Mouse (Mus musculus): Measurements from ENCODE around the gene T2. TPM values are rescaled to one million over a fixed set of nuclear protein-coding genes. Genes with fewer than 3 reads are reported as not detected.
"Not testable (repeated sequence)": the region's sequence is repeated elsewhere in the genome, so short reads cannot be mapped to it uniquely, and the experiment has no call there.

The T2 gene
- total RNA-seq, 2 experiments from 2014 or later: 0.47 TPM; not detected in 1

DNA sequence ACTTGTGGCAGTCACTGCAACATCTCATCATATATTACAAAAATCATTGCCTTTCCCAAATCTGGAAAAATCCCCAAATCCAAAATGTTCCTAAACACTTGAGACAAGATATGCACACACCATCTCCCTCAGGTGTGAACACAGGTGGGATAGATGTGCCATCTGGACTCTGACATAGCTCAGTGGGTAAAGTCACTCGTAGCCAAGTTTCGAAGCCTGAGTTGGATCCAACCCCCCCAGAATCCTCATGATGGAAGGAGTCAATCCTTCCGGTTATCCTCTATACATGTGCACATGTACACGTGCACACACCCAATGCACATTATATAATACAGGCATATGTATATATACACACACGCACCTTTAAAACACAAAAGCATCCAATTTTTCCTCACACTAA, 5.1 kb downstream of the T2 start:
- no peak for DNase-seq (ENCODE audit: extremely low spot score in 1 of 2, low spot score in 2 of 2)
- intact Hi-C loops (cut with DNase I): no loop called here

- DNase-seq (ENCODE audit: extremely low spot score in 1 of 2, low spot score in 2 of 2): no peak
- intact Hi-C loops (cut with DNase I): no loop called here
Observed at GRCm38 (mm10) chr17:8361281-8362103, 5.7 kb downstream of the T2 start.

DNA sequence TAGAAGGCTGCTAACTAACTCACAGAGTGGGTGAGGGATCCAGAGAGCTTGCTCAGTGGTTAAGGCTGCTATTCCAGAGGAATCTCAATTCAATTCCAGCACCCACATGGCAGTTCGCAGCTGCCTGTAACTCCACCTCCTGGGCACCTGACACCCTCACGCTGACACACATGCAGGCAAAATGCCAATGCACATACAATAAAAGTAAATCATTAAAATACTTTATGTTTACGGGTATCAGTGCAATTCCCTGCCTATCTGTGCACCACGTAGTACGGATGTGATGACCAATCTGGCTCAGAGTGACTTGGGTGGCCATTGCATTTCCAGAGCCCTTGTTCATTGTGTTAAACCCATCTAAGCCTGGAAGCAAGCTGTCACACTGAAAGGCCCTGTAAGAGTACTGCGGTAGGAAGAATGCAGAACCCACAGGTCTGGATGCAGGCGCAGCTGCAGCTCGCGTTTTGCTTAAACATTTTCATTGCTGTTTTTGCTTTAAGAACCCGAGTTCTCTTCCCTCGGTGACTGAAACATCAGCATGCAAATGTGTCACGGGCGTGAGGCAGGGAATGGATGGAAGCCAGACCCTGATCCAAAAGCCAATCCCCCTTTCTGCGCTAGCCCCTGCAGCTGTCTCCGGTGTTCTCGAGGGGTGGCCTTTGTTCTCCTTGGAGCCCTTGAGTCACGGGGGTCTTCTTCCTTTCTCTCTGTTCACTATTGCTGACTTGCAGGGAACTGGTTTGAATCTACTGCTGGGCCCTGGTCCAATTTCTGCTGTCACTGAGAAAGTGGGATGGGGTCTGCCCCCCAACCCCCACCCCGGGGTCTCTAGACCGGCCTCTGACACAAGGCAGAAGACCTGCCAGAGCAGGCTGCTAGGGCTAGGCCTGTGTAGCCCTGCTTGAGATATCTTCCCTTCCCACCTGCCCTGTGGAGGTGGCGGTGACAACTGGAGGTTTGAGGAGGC, 12.0 kb downstream of the T2 start:
- intact Hi-C loops (cut with DNase I): no loop called here
- DNase-seq (ENCODE audit: extremely low spot score in 1 of 2, low spot score in 2 of 2): peak in 1 of 2 experiments; percentile 71

GRCm38 (mm10) chr17:8368570-8368969, 12.8 kb downstream of the T2 start:
- intact Hi-C loops (cut with DNase I): no loop called here
- DNase-seq (ENCODE audit: extremely low spot score in 1 of 2, low spot score in 2 of 2): peak in 1 of 2 experiments; percentile 85

DNA sequence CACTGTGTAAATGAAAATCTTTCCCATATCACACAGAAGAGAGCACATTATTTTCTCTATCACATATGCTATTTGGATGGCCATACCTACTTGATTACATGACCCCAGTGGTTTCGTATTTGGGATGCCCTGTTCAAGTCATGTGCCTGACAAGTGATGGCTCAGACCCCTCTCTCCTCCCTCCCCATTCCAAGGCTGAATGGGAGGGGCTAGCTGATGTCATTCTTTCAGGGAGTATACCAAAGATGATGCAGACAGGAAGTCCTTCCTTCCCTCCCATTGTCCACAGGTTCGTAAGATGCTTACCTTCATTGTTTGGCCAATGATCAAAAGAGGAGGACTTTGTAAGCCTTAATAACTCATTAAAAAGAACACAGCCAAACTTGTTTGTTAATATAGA, 13.4 kb downstream of the T2 start:
- intact Hi-C loops (cut with DNase I): no loop called here
- DNase-seq (ENCODE audit: extremely low spot score in 1 of 2, low spot score in 2 of 2): no peak

GRCm38 (mm10) chr17:8370634-8371229, 14.9 kb downstream of the T2 start:
- intact Hi-C loops (cut with DNase I): loop anchor here (10.0 kb wide), 1 partner anchor 106 kb away; no protein-coding TSS in a partner anchor
- DNase-seq (ENCODE audit: extremely low spot score in 1 of 2, low spot score in 2 of 2): peak in 1 of 2 experiments; percentile 61

DNA sequence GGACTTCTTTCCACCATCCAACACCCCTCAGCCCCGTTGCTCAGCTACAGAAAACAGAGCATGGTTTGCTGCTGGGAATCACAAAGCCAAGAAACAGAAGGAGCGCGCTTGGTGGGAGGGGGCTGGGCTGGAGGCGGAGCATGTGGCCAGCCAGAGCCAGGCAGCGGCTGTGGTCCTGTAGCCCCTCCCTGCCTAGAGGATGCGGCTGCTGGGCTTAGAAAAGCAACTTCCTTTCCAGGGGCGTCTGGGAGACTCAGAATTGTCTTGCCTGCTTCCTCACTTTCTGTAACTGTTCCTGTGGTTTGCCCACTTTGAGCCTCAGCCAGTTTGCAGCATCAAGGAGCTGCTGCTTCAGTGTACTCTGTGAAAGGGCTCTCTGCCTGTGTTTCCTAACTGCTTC, 16.0 kb downstream of the T2 start:
- DNase-seq (ENCODE audit: extremely low spot score in 1 of 2, low spot score in 2 of 2): peak; percentile 84 to 92

DNA sequence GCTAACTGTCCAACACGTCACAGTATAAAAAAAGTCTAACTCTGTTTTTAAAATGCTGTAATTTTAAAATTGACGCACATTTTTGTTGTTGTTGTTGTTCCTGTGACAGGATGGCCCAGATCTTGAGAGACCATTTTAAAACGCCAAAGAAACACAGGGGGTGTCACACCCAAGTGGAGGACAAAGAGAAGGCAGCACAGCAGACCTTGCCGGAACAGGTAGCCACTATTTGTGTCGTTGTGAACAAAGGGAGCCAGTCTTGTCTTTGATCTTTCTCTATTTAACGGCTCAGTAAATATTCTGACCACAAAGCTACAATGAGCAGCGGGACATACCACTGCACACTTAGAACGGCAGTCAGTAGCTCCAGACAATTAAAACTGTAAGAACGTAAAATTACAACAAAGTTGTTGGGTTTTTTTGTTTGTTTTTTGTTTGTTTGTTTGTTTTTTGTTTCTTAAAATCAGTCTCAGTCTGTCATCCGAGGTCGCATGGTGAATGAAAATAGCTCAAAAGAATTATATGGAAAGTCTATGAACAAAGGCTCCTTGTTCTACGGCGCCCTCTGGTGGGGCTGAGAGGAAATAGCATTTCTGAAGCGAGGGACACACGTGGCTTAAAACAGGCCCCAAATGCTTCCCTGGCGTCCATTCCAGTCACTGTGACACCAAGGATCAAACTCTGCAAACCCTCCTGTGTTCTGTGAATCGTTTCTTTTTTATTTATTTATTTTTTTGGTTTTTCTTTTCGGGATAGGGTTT, 16.7 kb downstream of the T2 start:
- peak; percentile 81 to 85 for DNase-seq (ENCODE audit: extremely low spot score in 1 of 2, low spot score in 2 of 2)
- intact Hi-C loops (cut with DNase I): loop anchor here (2.0 to 10.0 kb wide), 2 partner anchors 60 to 108 kb away; no protein-coding TSS in a partner anchor

More for the DNA sequence above, 16.0 kb downstream of the T2 start:
- intact Hi-C loops (cut with DNase I): loop anchor here (2.0 to 10.0 kb wide), 2 partner anchors 59 to 107 kb away; no protein-coding TSS in a partner anchor

GRCm38 (mm10) chr17:8377298-8377697, 21.5 kb downstream of the T2 start:
- no peak for DNase-seq (ENCODE audit: extremely low spot score in 1 of 2, low spot score in 2 of 2)
- intact Hi-C loops (cut with DNase I): loop anchor here (10.0 kb wide), 1 partner anchor 112 kb away; no protein-coding TSS in a partner anchor

DNA sequence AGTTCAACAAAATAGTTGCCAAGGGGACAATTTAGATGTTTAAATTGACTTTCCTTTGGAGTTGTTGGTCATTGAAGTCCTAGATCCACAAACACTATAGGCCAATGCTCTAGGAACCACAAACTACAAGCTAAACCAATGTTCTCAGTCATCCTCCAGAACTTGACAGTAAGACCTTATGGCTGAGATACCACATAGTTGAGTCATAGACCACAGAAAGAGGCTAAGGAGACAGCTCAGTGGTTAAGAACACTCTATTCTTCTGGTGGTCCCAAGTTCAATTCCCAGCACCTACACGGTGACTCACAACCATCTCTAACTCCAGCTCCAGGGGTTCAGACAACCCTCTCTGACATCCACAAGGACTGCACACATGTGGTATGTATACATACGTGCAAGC, 29.6 kb downstream of the T2 start:
- no peak for DNase-seq (ENCODE audit: extremely low spot score in 1 of 2, low spot score in 2 of 2)
- intact Hi-C loops (cut with DNase I): loop anchor here (5.0 kb wide), 1 partner anchor 37 kb away; no protein-coding TSS in a partner anchor

- intact Hi-C loops (cut with DNase I): loop anchor here (2.0 to 5.0 kb wide), 2 partner anchors 34 to 72 kb away; no protein-coding TSS in a partner anchor
- peak in 1 of 2 experiments; percentile 63 for DNase-seq (ENCODE audit: extremely low spot score in 1 of 2, low spot score in 2 of 2)
Observed at GRCm38 (mm10) chr17:8388463-8388862, 32.7 kb downstream of the T2 start.

GRCm38 (mm10) chr17:8388990-8389789, 33.4 kb downstream of the T2 start:
- DNase-seq (ENCODE audit: extremely low spot score in 1 of 2, low spot score in 2 of 2): no peak
- intact Hi-C loops (cut with DNase I): loop anchor here (2.0 to 5.0 kb wide), 2 partner anchors 33 to 72 kb away; no protein-coding TSS in a partner anchor

GRCm38 (mm10) chr17:8389790-8390095, 34.0 kb downstream of the T2 start:
- intact Hi-C loops (cut with DNase I): loop anchor here (2.0 to 10.0 kb wide), 3 partner anchors 33 to 205 kb away; no protein-coding TSS in a partner anchor
- no peak for DNase-seq (ENCODE audit: extremely low spot score in 1 of 2, low spot score in 2 of 2)

DNA sequence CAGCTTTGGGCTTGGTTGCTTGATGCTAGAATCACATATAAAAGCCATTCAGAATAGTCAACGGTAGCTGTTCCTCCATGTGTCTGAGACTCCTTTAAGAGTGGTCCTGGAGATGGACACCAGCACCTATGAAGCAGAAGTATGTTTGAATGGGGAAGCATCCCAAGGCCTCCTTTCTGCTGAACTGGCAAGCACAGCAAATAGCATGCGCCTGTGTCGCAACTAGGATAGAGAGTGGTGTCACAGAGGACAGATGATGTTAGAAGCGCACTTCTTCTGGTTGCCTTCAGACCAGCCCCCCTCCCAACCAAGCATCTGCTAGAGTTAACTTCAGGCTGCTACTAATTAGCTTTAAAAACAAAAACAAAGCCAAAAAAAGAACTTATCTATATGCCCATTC, 34.7 kb downstream of the T2 start:
- intact Hi-C loops (cut with DNase I): loop anchor here (10.0 kb wide), 1 partner anchor 204 kb away; no protein-coding TSS in a partner anchor

DNA sequence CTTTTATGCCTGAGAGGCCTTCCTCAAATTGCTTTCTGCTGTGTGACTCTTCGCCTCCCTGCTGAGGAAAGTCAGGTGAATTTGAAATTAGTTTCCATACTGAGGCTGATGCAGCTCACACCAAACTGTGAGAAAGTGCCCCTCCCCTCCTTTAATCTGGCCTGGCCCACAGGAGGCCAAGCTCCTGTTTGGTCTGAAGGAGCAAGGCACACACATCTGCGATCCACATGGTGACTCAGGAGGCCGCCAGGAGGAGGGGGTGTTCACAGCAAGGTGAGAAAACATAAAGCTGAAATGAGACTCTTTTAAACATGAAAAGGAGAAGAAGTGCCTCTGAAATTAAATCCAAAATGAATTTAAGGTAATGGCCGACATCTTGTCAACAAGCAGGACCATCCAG, 40.6 kb downstream of the T2 start:
- intact Hi-C loops (cut with DNase I): loop anchor here (10.0 kb wide), 1 partner anchor 198 kb away; no protein-coding TSS in a partner anchor
- no peak for DNase-seq (ENCODE audit: extremely low spot score in 1 of 2, low spot score in 2 of 2)

More for the DNA sequence above, 34.7 kb downstream of the T2 start:
- DNase-seq (ENCODE audit: extremely low spot score in 1 of 2, low spot score in 2 of 2): no peak

DNA sequence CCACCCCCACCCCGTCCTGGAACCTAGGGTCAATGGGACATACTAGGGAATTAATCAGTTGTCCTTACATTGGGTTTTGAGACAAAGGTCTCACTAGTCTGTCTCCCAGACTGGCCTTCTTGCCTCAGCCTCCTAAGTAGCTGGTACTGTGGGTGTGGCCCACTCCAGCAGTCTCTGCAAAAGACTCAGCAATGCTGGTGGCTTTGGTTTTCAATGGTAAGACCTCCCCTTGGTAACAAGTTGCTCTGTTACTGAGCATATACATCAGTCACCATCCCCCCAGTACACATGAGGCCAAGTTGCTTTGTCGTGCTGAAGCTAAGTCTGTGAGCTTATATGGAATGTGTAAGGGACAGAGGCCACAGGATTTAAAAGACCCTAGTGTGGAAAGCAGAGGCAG, 42.2 kb downstream of the T2 start:
- DNase-seq (ENCODE audit: extremely low spot score in 1 of 2, low spot score in 2 of 2): no peak
- intact Hi-C loops (cut with DNase I): loop anchor here (10.0 kb wide), 1 partner anchor 197 kb away; no protein-coding TSS in a partner anchor

DNA sequence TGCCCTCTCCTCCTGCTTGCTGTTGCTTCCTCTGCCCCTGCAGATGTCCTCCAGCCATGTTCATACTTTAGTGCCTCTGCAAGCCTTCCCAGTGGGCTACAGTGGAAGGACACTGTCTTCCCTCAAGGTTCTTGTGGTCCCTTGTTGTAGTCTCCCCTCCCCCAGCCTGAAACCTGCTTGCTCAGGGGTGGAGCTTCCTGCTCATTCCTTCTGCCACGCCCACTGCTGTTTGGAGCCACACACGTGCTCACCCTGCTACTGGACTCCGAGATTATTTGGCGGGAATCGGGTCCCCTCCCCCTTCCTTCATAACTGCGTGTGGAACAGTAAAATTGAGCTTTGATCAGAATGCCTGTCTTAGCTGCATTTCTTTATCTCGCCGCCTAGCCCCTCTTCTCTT, 48.1 kb downstream of the T2 start:
- DNase-seq (ENCODE audit: extremely low spot score in 1 of 2, low spot score in 2 of 2); intact Hi-C loops (cut with DNase I): not testable (repeated sequence)
